Mouse (Mus musculus) stomach, postnatal 0 days (tissue): ENCODE data around the gene Glud1. TPM values are rescaled to one million over a fixed set of nuclear protein-coding genes. Genes with fewer than 3 reads are reported as not detected.

Experiments used
- ATAC-seq: fragments of 200-750 bp; cut with Nextera tagmentation; 2 replicates; pipeline ENCODE4 v1.8.0; 2017; ENCODE audit not compliant: low FRiP score, low TSS enrichment
- DNase-seq: peaks from one replicate; pipeline ENCODE4 v3.0.0-alpha.2; 2016; ENCODE audit warnings: low spot score
- H3K27ac ChIP-seq: fragments of 300-500 bp; sonication (generic); replicated peaks from 2 replicates; pipeline ENCODE4 v1.5.1; 2014; ENCODE audit warnings: mild to moderate bottlenecking, control low read depth
- H3K27me3 ChIP-seq: fragments of 300-500 bp; sonication (generic); 2 replicates; pipeline ENCODE4 v1.6.1; 2014; ENCODE audit warnings: low read length; ENCODE audit not compliant: control insufficient read depth, insufficient read depth
- H3K36me3 ChIP-seq: fragments of 300-500 bp; sonication (generic); 2 replicates; pipeline ENCODE4 v1.6.1; 2014; ENCODE audit warnings: low read length, mixed read lengths; ENCODE audit not compliant: control insufficient read depth, insufficient read depth
- H3K4me1 ChIP-seq: fragments of 300-500 bp; sonication (generic); replicated peaks from 2 replicates; pipeline ENCODE4 v1.6.1; 2014; ENCODE audit warnings: antibody characterized with exemption; ENCODE audit not compliant: control insufficient read depth, insufficient read depth
- H3K4me2 ChIP-seq: fragments of 300-500 bp; sonication (generic); replicated peaks from 2 replicates; pipeline ENCODE4 v1.6.1; 2014; ENCODE audit warnings: low read depth, mild to moderate bottlenecking, control low read depth, moderate library complexity
- H3K4me3 ChIP-seq: fragments of 300-500 bp; sonication (generic); 2 replicates; pipeline ENCODE4 v1.5.1; 2014; ENCODE audit warnings: low read depth, low read length, control low read depth
- H3K9ac ChIP-seq: fragments of 300-500 bp; sonication (generic); 2 replicates; pipeline ENCODE4 v1.6.1; 2014; ENCODE audit warnings: mild to moderate bottlenecking, low read length, control low read depth, mixed read lengths
- H3K9me3 ChIP-seq: fragments of 300-500 bp; sonication (generic); 2 replicates; pipeline ENCODE4 v1.6.1; 2016; ENCODE audit warnings: low read length; ENCODE audit not compliant: control insufficient read depth
- CTCF ChIP-seq: IDR thresholded peaks from 2 replicates; pipeline ENCODE4 v1.5.1; 2016; ENCODE audit warnings: antibody characterized with exemption, low read depth, mild to moderate bottlenecking, moderate library complexity
- EP300 ChIP-seq: optimal IDR thresholded peaks from 2 replicates; pipeline ENCODE3; 2016; ENCODE audit warnings: antibody characterized with exemption
- WGBS: fragments of 180-500 bp; shearing (Covaris S2); extraction: QIAGEN DNeasy Blood & Tissue Kit; methylation state at CpG from one replicate; pipeline ENCODE4 v1.1.7; 2014; 5-methylcytosine and 5-hydroxymethylcytosine counted together
- polyA plus RNA-seq: library from polyadenylated mRNA; unstranded; fragments of >200 nt; fragmentation: Nextera tagmentation; extraction: Ambion mirVana; gene quantifications from 2 replicates; pipeline ENCODE4 v1.2.1, GENCODE M21; 2015

The Glud1 gene
- polyA plus RNA-seq, 1 experiment from 2014 or later: 48.8 TPM

GRCm38 (mm10) chr14:34374577-34374976, 64.0 kb downstream of the Glud1 start, which contains the start of gene Sncg:
TSS of gene Sncg (minus strand) at chr14:34374789.
- no peak for DNase-seq
- no peaks in the 10 kb centered on the region for H3K9me3 ChIP-seq

DNA sequence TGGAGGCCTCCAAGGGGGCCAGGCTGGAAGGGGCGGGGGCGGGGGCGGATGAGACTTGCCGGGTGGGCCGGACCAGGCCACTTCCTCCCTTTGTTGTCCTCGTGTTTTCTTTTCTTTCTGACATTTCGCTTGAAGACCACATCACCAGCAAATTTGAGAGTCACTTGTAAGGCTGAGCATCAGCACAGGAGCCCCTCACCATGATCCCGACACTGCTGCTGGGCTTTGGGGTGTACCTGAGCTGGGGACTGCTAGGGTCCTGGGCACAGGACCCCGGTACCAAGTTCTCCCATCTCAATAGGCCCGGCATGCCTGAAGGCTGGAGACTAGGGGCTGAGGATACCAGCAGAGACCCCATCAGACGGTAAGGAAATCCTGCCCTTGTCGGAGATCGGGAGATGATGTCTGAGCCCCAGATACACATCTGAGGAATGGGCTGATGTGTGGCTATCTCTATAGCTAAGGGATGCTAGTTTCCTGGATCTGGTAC, 64.9 kb downstream of the Glud1 start, which contains the start of gene Mmrn2:
Gene Mmrn2, plus strand, starts transcription at position 51 of the 490 bp plus-strand sequence.
- Histone ChIP-seq H3K27ac (no peak within 1 kb of the TSS), H3K4me1 (no peaks in the 10 kb centered on the region), H3K36me3 (no peaks in the 10 kb centered on the region), H3K9ac (no peak within 1 kb of the TSS), H3K4me3 (0 out of 2 replicates have a peak within 1 kb of the TSS, but pooled peaks have one; percentile 2), H3K27me3 (no peaks in the 10 kb centered on the region), H3K4me2 (0 out of 2 replicates have a peak within 1 kb of the TSS, but pooled peaks have one; percentile 8), H3K9me3 (no peaks in the 10 kb centered on the region)
- 74% methylated on average over 13 of the region's 13 CpGs for WGBS
- TF ChIP-seq CTCF: no peak
- no peak for TF ChIP-seq EP300
- ATAC-seq (no peak), DNase-seq (no peak)

More at GRCm38 (mm10) chr14:34374577-34374976, 64.0 kb downstream of the Glud1 start, which contains the start of gene Sncg:
- Histone ChIP-seq H3K36me3 (no peaks in the 10 kb centered on the region), H3K4me1 (no peaks in the 10 kb centered on the region), H3K27me3 (no peaks in the 10 kb centered on the region), H3K9ac (no peak within 1 kb of the TSS), H3K4me3 (no peak within 1 kb of the TSS), H3K4me2 (0 out of 2 replicates have a peak within 1 kb of the TSS, but pooled peaks have one; percentile 8), H3K27ac (no peak within 1 kb of the TSS)
- ATAC-seq: no peak
- WGBS: 10% methylated on average over 10 of the region's 10 CpGs
- TF ChIP-seq CTCF: no peak
- no peak for TF ChIP-seq EP300

DNA sequence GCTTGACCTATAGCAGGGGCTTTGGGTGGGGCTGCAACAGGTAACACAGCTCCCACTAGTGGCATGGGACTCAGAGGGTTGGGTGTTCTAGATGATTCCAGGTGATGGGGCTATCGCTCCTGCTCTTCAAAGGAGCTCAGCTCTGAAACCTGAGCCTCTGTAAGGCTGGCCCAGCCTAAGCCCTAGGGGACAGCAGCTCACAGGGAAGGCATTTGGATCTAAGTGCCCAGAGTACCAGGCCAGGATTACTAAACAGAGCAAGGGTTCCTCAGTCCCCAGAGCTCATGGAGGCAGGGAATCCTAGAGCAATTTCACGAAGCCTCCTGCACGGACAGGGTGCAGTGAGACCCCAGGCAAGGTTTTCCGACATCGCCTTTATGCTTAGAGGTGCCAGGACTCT, 65.4 kb downstream of the Glud1 start:
- H3K27ac ChIP-seq: no peak overlapping the region
- ATAC-seq (no peak), DNase-seq (no peak)
- H3K4me2 ChIP-seq: 0 out of 2 replicates have a peak overlapping the region, but pooled peaks have one; percentile 1
- no peaks in the 10 kb centered on the region for H3K4me1 ChIP-seq
- WGBS: 74% methylated on average over 5 of the region's 5 CpGs
- TF ChIP-seq EP300: no peak
- TF ChIP-seq CTCF: peak; percentile 23; the same call in 1 of the 2 replicates
- H3K27me3 ChIP-seq: no peaks in the 10 kb centered on the region
- H3K9me3 ChIP-seq: no peaks in the 10 kb centered on the region
- H3K36me3 ChIP-seq: no peaks in the 10 kb centered on the region
- no peak overlapping the region for H3K9ac ChIP-seq
- 0 out of 2 replicates have a peak overlapping the region, but pooled peaks have one; percentile 2 for H3K4me3 ChIP-seq

- Histone ChIP-seq H3K4me3 (no peak overlapping the region), H3K27ac (no peak overlapping the region), H3K9me3 (no peaks in the 10 kb centered on the region), H3K4me2 (peak overlapping the region; percentile 25; the same call in 1 of the 2 replicates), H3K27me3 (no peaks in the 10 kb centered on the region), H3K9ac (no peak overlapping the region), H3K36me3 (no peaks in the 10 kb centered on the region), H3K4me1 (no peaks in the 10 kb centered on the region)
- TF ChIP-seq CTCF (no peak), EP300 (no peak)
- WGBS: 77% methylated on average over 4 of the region's 4 CpGs
- DNase-seq (no peak), ATAC-seq (no peak)
Measured at GRCm38 (mm10) chr14:34377121-34377520, 66.6 kb downstream of the Glud1 start.

DNA sequence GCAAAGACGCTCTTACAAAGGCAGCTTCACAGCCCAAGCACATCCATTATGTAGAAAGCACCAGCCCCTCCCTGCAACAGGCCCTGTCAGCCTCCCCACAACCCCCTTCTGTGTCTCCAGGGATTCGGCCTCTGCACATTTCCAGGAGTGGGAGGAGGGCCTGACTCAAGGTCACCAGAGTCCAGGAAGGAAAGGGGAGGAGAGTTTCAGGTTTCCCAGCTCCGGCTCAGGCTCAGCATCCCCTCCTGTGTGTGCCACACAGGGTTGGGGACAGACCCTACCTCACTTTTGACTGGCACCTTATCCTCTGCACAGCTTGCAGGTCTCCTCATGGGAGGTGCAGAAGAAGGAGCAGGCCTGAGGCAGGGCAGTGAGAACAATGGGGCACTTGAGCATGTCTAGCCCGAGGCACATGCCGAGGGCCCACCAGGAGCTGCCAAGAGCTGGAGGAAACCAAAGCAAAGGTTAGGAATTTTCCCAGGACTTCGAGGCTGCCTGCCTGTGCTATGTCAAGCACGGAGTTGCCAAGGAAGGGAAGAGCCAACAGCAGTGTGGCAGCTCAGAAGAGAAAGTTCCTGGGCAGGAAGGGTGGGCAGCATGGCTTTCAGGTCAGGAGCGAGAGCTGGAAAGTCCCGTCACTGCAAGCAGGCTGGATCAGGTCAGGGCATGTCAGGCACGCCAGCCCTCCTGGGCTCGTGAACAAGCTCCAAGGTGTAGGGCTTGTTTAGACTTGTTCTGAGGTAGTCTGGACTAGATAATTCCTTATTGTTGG, 68.2 kb downstream of the Glud1 start:
- no peaks in the 10 kb centered on the region for H3K9me3 ChIP-seq
- DNase-seq (no peak), ATAC-seq (peak; percentile 42; the same call in 1 of the 2 replicates)
- TF ChIP-seq EP300 (no peak), CTCF (no peak)
- H3K4me2 ChIP-seq: no peak overlapping the region
- H3K27ac ChIP-seq: peak overlapping the region; percentile 67
- H3K9ac ChIP-seq: no peak overlapping the region
- H3K36me3 ChIP-seq: no peaks in the 10 kb centered on the region
- H3K27me3 ChIP-seq: no peaks in the 10 kb centered on the region
- H3K4me1 ChIP-seq: no peaks in the 10 kb centered on the region
- WGBS: 35% methylated on average over 11 of the region's 11 CpGs
- no peak overlapping the region for H3K4me3 ChIP-seq
